Mouse (Mus musculus) naive thymus-derived CD4-positive, alpha-beta T cell, adult 5 months (primary cell): ENCODE measurements around the gene Gm49405. TPM values are rescaled to one million over a fixed set of nuclear protein-coding genes. Genes with fewer than 3 reads are reported as not detected.

Source experiments
- polyA plus RNA-seq: library from polyadenylated mRNA; unstranded; fragments of 100-300 nt; shearing (Covaris generic); gene quantifications from one replicate; pipeline ENCODE4 v1.2.1, GENCODE M21; 2017

Gm49405 gene
- polyA plus RNA-seq: 2.4 TPM

DNA sequence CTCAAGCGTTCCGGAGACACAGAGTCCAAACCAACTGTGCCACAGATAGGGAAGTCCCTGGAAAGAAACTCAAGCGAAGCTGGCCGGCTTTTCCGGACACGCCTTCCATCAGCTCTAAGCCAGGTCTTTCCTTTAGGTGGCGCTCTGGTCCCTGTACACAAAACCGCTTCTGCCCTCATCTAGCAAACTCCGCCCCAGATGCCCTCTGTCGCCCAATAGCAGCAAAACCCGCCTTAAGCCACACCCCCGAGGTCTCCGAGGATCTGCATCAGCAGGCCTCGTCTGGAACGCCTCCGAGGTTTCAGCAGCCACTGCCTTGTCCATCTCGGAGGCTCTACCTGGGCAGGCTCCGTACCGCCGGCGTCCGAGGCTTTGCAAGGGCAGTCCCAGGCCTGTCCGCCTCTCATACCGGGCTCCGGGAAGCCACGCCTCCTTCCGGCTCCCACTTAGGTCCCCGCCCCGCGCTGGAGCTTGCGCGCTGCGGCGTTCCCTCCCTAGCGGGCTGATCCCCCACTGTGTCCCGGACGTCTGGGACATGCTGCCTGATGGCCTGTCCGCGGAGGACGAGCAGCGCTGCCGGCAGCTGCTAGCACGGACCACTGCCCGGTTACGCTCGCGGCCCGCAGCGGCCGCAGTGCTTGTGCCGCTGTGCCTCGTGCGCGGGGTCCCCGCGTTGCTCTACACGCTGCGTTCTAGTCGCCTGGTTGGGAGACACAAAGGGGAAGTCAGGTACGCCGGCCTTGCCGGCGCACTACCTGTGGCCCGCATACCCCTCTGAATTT lies at the start of gene Gm49405, which contains the start of gene Nudt8:
Gene Gm49405 (plus strand): TSS at position 508 of the 782 bp plus-strand sequence.
Gene Nudt8 (plus strand): TSS at position 462 of the 782 bp plus-strand sequence.

DNA sequence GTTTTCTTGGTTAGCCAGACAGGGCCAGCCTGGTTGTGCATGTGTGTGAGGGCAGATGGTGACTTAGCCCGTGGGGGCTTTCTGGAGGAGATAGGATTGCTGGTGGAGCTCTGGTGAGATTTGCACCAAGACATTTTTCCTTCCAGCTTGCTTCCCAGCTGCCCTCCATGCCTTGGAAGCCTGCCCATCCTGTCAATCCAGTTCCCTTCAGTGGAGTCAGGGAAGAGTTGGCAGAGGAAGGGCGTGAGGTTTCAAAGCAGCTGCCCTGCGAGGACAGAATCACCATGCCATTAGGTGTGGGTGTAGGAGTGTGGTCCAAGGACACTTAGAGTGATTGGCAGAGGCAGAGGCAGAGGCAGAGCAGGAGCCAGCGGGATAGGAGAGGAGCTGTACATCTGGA lies 42.0 kb upstream of the Gm49405 start, which contains the start of gene Aldh3b3:
Gene Aldh3b3 (plus strand): TSS at position 176 of the 400 bp plus-strand sequence.

DNA sequence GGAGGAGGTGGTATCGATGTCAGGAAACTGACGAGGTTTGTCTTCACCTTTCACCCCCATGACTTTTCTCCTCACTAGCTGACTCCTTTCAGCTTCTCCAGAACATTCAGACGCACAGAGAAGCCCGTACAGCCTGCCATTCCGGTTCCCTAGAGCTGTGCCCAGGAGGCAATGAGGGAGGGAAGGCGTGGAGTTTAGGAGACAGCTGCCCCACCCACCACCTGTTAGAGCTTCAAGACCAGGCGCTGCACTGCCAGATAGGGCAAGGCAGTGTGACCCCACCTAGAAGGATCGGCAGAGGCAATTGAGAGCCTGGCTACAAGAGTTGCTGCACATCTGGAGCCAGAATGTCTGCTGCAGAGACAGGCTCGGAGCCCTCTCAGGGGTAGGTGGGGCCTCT lies 28.2 kb upstream of the Gm49405 start, which contains the start of gene Aldh3b2:
Gene Aldh3b2 (plus strand): TSS at position 100 of the 400 bp plus-strand sequence.

DNA sequence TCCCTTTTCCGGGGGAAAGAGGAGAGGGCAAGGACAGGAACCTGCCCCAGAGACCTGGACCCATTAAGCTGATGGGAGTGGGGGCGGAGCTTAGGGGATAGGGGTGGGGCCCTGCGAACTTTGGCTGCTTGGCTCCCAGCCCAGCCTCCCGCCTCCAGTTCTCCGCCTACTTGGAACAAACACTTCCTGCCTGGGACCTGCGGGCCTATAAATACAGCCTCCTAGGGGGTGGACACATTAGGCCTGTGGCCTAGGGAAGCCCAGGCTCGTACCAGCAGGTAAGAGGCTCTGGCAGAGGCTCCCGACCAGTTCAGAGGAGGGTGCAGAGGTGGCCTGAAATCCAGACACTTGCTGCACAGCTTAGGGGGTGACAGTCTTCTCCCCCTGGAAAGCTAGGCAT lies 14.1 kb upstream of the Gm49405 start, which contains the start of gene Acy3:
Gene Acy3 (plus strand): TSS at position 237 of the 400 bp plus-strand sequence.

DNA sequence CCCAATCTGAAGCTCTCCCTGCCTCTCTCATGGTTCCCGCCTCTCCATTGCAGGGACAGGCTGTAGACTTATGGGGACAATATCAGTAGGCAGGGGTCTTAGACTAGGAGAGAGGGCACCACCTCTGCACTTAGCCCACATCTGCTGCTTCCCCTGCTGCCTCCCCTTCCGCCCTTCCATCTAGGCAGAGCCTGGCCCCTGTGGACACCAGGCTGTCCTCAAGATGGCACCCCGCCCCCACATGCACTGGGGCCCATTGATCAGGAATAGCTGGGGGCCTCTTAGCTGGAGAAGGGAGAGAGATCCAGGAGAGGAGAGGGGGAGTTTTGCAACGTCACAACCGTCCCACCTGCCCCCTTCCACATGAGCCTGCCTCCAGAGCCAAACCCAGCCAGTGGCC lies 8.0 kb upstream of the Gm49405 start, which contains the start of gene Tbx10:
Gene Tbx10 (plus strand): TSS at position 337 of the 400 bp plus-strand sequence.

DNA sequence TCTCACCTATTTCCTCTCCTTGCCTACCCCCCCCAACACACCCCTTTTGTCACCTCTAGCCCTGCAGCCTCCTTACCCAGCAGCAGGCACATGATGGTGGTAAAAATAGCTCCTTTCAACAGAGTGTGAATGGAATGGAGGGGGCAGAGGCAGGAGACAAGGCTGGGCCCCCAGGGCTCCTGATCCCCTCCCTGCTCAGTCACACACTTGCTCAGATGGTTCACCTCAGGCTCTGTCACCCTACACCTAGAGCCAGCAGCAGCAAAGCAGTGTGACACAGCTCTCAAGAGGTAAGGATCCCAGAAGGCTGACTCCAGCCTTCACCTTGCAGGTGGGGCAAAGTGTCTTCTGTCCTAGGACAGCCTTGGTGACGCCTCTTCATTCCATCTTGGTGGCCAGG lies 2.7 kb downstream of the Gm49405 start, which contains the start of gene Doc2g:
Gene Doc2g (plus strand): TSS at position 202 of the 400 bp plus-strand sequence.

DNA sequence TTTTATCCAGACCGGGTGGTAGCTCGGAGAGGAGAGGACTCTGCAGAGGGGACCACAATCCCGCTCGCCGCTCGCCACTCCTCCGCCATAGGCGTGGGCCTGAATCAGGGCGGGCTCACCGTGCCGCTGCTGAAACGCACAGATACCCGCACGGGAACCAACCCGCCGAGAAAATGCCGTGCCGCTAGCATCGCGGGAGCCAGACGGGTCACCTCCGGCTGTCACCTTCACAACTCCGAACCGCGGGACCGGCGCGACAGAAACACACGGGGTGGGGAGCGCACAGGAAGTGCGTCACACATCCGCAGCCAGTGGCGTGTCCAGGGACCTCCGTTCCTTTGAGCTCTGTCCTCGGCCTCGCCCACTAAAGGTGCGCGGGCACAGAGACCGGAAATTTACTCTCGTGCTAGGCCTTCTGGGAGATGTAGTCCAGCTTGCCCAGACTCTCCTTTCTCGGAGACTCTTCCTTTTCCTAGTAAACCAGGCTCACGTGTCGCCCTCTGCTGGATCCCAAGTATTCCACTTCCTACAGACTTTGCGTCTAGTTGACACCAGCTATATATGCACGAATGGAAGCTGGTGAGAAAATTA lies 12.1 kb downstream of the Gm49405 start, which contains the start of gene Ndufv1:
Gene Ndufv1 (minus strand): TSS at position 375 of the 591 bp plus-strand sequence.

DNA sequence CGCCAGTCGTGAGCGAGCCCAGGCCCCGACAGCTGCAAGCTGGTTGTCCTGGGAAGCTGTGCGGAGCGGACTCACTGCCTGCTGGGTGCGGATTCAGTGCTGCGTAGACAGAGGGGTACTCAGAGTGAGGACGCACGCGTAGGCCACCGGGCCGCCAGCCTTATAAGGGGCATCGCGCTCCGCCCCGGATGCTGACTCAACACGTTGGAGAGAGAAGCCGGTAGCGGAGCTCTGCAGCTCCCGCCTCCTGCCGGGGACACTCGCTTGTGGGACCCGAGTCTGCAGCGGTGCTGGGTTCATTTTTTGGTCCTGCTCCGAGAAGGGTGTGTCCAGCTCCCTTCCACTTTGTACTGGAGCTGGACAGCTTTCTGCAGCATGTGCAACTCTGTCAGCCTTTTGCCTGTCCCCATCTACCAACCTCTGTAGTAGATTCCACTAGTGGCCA lies 37.4 kb downstream of the Gm49405 start, which contains the start of gene Gstp1:
Gene Gstp1 (minus strand): TSS at position 198 of the 445 bp plus-strand sequence.

DNA sequence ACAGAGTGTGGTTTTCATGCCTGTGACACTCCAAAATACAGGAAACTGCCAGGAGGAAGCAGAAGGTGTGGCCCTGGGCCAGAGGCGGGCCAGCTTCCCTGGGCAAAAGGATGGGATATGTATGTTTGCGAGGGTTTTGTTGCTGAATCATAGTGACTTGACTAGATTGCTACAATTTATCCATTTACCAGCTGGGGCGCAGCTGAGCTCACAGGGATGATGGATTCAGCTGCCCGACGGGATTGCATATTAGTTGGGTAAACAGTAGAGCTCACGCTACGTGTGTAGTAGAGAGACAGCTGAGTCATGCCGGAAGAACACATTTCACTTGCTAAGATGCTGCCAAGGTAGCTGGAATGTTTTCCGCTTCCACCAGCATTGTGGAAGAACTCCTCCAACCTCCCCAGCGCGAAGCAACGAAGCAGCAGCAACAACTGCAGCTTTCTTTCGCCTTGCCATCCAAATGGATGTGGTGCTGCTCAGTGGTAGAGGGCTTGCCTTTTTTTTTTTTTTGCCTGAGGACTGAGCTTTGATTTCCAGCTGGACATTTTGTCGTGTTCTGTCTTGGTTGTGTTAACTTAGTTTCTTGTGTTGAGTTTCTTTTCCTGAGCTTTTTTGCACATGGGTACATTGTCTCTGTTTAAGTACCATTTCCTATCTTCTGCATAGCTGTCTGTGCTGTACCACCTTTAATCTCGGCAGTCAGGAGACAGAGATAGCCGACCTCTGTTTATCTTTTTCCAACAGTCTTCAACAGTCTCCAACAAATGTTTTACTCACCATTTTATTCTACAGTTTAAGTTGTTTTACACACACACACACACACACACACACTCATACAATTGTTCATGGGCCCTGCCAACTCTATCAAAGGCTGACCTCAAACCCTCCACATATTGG lies 45.8 kb downstream of the Gm49405 start, which contains the start of gene Gstp2:
Gene Gstp2 (minus strand): TSS at position 58 of the 900 bp plus-strand sequence.

Other genes with a start within 250 kb of the Gm49405 start
- 113 TPM for gene Kmt5b, start 233.2 kb upstream of the Gm49405 start, polyA plus RNA-seq
- gene Chka, start 148.9 kb upstream of the Gm49405 start, polyA plus RNA-seq: 56.2 TPM
- gene Tcirg1, start 93.5 kb upstream of the Gm49405 start, polyA plus RNA-seq: 54.4 TPM
- 91.3 TPM for gene Ndufs8, start 87.9 kb upstream of the Gm49405 start, polyA plus RNA-seq
- gene Aldh3b1, start 70.8 kb upstream of the Gm49405 start, polyA plus RNA-seq: not detected
- gene Unc93b1, start 65.4 kb upstream of the Gm49405 start, polyA plus RNA-seq: 7.5 TPM
- not detected for gene Aldh3b3, start 42.0 kb upstream of the Gm49405 start, polyA plus RNA-seq
- not detected for gene Aldh3b2, start 28.3 kb upstream of the Gm49405 start, polyA plus RNA-seq
- gene Acy3, start 14.1 kb upstream of the Gm49405 start, polyA plus RNA-seq: not detected
- gene Tbx10, start 7.9 kb upstream of the Gm49405 start, polyA plus RNA-seq: not detected
- 14.6 TPM for gene Nudt8, start within 50 bp of the Gm49405 start, polyA plus RNA-seq
- gene Doc2g, start 2.7 kb downstream of the Gm49405 start, polyA plus RNA-seq: 3.3 TPM
- 141 TPM for gene Ndufv1, start 12.2 kb downstream of the Gm49405 start, polyA plus RNA-seq
- 324 TPM for gene Gstp1, start 37.4 kb downstream of the Gm49405 start, polyA plus RNA-seq
- 0.68 TPM for gene Gstp2, start 45.4 kb downstream of the Gm49405 start, polyA plus RNA-seq
- 51.2 TPM for gene Gstp3, start 58.9 kb downstream of the Gm49405 start, polyA plus RNA-seq
- not detected for gene Cabp2, start 81.0 kb downstream of the Gm49405 start, polyA plus RNA-seq
- gene Cdk2ap2, start 96.6 kb downstream of the Gm49405 start, polyA plus RNA-seq: 471 TPM
- 270 TPM for gene Pitpnm1, start 99.4 kb downstream of the Gm49405 start, polyA plus RNA-seq
- 197 TPM for gene Aip, start 125.2 kb downstream of the Gm49405 start, polyA plus RNA-seq
- gene Gpr152, start 139.2 kb downstream of the Gm49405 start, polyA plus RNA-seq: 0.11 TPM
- not detected for gene Cabp4, start 143.4 kb downstream of the Gm49405 start, polyA plus RNA-seq
- 183 TPM for gene Coro1b, start 148.0 kb downstream of the Gm49405 start, polyA plus RNA-seq
- 239 TPM for gene Ptprcap, start 153.0 kb downstream of the Gm49405 start, polyA plus RNA-seq
- 50.3 TPM for gene Rps6kb2, start 162.7 kb downstream of the Gm49405 start, polyA plus RNA-seq
- gene Carns1, start 174.9 kb downstream of the Gm49405 start, polyA plus RNA-seq: 45.8 TPM
- 455 TPM for gene Tbc1d10c, start 190.7 kb downstream of the Gm49405 start, polyA plus RNA-seq
- 718 TPM for gene Ppp1ca, start 191.4 kb downstream of the Gm49405 start, polyA plus RNA-seq
- gene Rad9a, start 201.0 kb downstream of the Gm49405 start, polyA plus RNA-seq: 37.1 TPM
- 49.3 TPM for gene Clcf1, start 213.6 kb downstream of the Gm49405 start, polyA plus RNA-seq
- not detected for gene AC109138.7, start 213.7 kb downstream of the Gm49405 start, polyA plus RNA-seq
- 94.9 TPM for gene Pold4, start 231.3 kb downstream of the Gm49405 start, polyA plus RNA-seq